ENCODE assay signal across 9 mouse cellular contexts in the genomic region with DNA sequence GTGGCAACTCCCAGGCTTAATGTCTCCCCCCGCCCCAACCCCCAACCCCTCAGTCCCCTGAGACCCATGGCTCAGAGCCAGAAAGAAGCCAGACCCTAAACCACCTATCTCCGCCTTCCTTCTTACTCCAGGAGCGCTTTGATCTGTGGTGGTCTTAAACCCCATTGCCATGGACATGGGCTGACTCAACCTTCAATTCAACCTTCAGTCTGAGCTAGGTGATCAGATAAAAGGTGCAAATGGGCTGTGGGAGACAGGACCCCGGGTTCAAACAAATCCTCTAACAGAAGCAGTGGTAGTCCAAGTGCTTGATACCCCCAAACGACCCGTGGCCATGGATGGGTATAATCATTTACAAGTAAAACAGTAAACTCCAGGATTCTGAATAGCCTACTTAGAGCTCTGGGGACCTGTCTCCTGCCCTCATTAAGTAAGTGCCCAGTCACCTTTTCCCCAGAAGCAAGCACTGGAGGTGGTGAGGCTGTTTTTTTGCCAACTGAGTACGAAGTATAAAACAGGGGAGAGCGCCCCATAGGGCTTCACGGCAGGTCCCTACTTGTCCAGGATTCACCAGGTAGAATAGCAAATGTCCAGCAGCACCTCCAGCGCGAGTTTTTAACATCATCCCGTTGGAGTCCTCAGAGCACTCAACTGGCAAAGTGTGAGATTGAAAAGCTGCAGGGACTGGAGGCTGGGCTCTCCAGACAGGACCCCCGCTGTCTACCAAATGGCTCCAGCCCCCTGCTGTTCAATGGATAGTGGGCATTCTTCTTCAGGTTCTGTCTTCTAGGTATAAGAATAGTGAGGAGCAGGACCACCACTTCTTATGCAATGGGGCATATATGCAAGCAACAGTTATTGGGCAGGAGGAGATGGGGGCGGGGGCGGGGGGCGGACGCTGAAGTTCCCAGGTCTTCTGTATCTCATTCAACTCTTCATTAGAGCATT. TPM values are rescaled to one million over a fixed set of nuclear protein-coding genes. Genes with fewer than 3 reads are reported as not detected.
A peak's percentile ranks its signal among the peaks of the same experiment; 100 is the strongest.
DNase-seq lines count a peak whose midpoint lies in the region; ATAC-seq and TF ChIP-seq lines count a peak whose summit lies in the region.
"Had no signal": no experiment of that assay in that cellular context is flagged by ENCODE, and none has a peak within 500 bp of the region (broad histone marks: within the 10 kb centered on the region; RNA-seq: fewer than 3 reads in every experiment).

No protein-coding gene starts in this region.

- peaks cover 61% of the 10 kb centered on the region for H3K27me3 ChIP-seq in kidney, embryonic 16.5 days (ENCODE audit: insufficient read depth, low read length)
- H3K27me3 ChIP-seq in embryonic facial prominence, embryonic 12.5 days, result 0 out of 2 replicates have a peak, but pooled peaks cover 8% of the 10 kb centered on the region
- no peaks in the 10 kb centered on the region for H3K27me3 ChIP-seq in intestine, embryonic 15.5 days (replicated peaks)
- no peaks in the 10 kb centered on the region for H3K27me3 ChIP-seq in myocyte (ENCODE audit: control insufficient read depth, insufficient read depth, insufficient read length)

- H3K27ac ChIP-seq in kidney, embryonic 16.5 days (ENCODE audit: low read length), result no peak overlapping the region
- H3K27ac ChIP-seq in embryonic facial prominence, embryonic 12.5 days, result no peak overlapping the region
- H3K27ac ChIP-seq in intestine, embryonic 15.5 days, result peak overlapping the region; percentile 76; the same call in 1 of the 2 replicates

- H3K36me3 ChIP-seq in kidney, embryonic 16.5 days (ENCODE audit: insufficient read depth, low read length), result no peaks in the 10 kb centered on the region
- no peaks in the 10 kb centered on the region for H3K36me3 ChIP-seq in embryonic facial prominence, embryonic 12.5 days
- no peaks in the 10 kb centered on the region for H3K36me3 ChIP-seq in intestine, embryonic 15.5 days
- H3K36me3 ChIP-seq in myocyte (ENCODE audit: control insufficient read depth, insufficient read depth), result no peaks in the 10 kb centered on the region

- no peak overlapping the region for H3ac ChIP-seq in myocyte (ENCODE audit: control insufficient read depth, insufficient read length)

- no peak for DNase-seq in kidney, postnatal 36 days
- DNase-seq in urinary bladder, postnatal 14 days (ENCODE audit: low spot score), result no peak
- DNase-seq in adrenal gland, adult 2 months, result no peak
- DNase-seq in testis, postnatal 10 days (ENCODE audit: low spot score), result no peak
- DNase-seq: cerebellum, postnatal 36 days had no signal

- peaks cover 72% of the 10 kb centered on the region for H3K79me2 ChIP-seq in myocyte (ENCODE audit: control insufficient read depth, insufficient read depth)

- H3K9me3 ChIP-seq in kidney, embryonic 16.5 days (ENCODE audit: low read length), result no peaks in the 10 kb centered on the region
- H3K9me3 ChIP-seq in embryonic facial prominence, embryonic 12.5 days, result no peaks in the 10 kb centered on the region
- no peaks in the 10 kb centered on the region for H3K9me3 ChIP-seq in intestine, embryonic 15.5 days

- H3K4me2 ChIP-seq in kidney, embryonic 16.5 days (replicated peaks; ENCODE audit: low read depth, low read length), result peak overlapping the region; percentile 98
- peak overlapping the region; percentile 95 for H3K4me2 ChIP-seq in embryonic facial prominence, embryonic 12.5 days (replicated peaks)
- H3K4me2 ChIP-seq in intestine, embryonic 15.5 days (replicated peaks), result peak overlapping the region; percentile 88
- H3K4me2 ChIP-seq in myocyte (ENCODE audit: low read depth), result peak overlapping the region; percentile 99

- no peak for ATAC-seq in kidney, embryonic 16.5 days (ENCODE audit: low FRiP score, low TSS enrichment)
- ATAC-seq in embryonic facial prominence, embryonic 12.5 days (ENCODE audit: insufficient number of reproducible peaks, insufficient read depth, low FRiP score, low TSS enrichment), result no peak
- ATAC-seq in intestine, embryonic 15.5 days, result no peak

- H3K4me3 ChIP-seq in kidney, embryonic 16.5 days (ENCODE audit: low read length), result peak overlapping the region; percentile 67
- peak overlapping the region; percentile 70 for H3K4me3 ChIP-seq in embryonic facial prominence, embryonic 12.5 days
- peak overlapping the region; percentile 58 for H3K4me3 ChIP-seq in intestine, embryonic 15.5 days (replicated peaks)
- H3K4me3 ChIP-seq in myocyte, result peak overlapping the region; percentile 85

- WGBS in kidney, embryonic 16.5 days, result 11% methylated on average over 17 of the region's 17 CpGs
- WGBS in embryonic facial prominence, embryonic 12.5 days, result 19% methylated on average over 17 of the region's 17 CpGs
- WGBS in intestine, embryonic 15.5 days, result 35% methylated on average over 17 of the region's 17 CpGs

- no peak for TF ChIP-seq POLR2A in myocyte (IDR thresholded peaks at IDR 0.05; ENCODE audit: insufficient read length, low read depth)

- H3K9ac ChIP-seq in kidney, embryonic 16.5 days (replicated peaks; ENCODE audit: low read length), result peak overlapping the region; percentile 72; the same call in 1 of the 2 replicates
- H3K9ac ChIP-seq in embryonic facial prominence, embryonic 12.5 days, result peak overlapping the region; percentile 79
- peak overlapping the region; percentile 75; the same call in 1 of the 2 replicates for H3K9ac ChIP-seq in intestine, embryonic 15.5 days

- peaks cover 47% of the 10 kb centered on the region for H3K4me1 ChIP-seq in kidney, embryonic 16.5 days (ENCODE audit: insufficient read depth, low read length)
- H3K4me1 ChIP-seq in embryonic facial prominence, embryonic 12.5 days, result peaks cover 34% of the 10 kb centered on the region
- H3K4me1 ChIP-seq in intestine, embryonic 15.5 days (replicated peaks), result peaks cover 33% of the 10 kb centered on the region

TF ChIP-seq in myocyte, 11 proteins besides CTCF, POLR2A, EP300 and RAD21:
- TF ChIP-seq CEBPB (IDR thresholded peaks at IDR 0.05; ENCODE audit: insufficient read depth, poor library complexity, severe bottlenecking) (no peak), E2F4 (IDR thresholded peaks at IDR 0.05; ENCODE audit: insufficient read depth) (no peak), MYOG (IDR thresholded peaks at IDR 0.05; ENCODE audit: control insufficient read depth in 1 of 3, insufficient read depth in 1 of 3, insufficient read length in 2 of 3, low read depth in 2 of 3) (no peak), REST (IDR thresholded peaks at IDR 0.05; ENCODE audit: insufficient read depth, insufficient read length) (no peak), SRF (IDR thresholded peaks at IDR 0.05; ENCODE audit: control insufficient read depth, insufficient read length, low read depth) (no peak)
TF ChIP-seq in myocyte: peak in this region for 0.

RNA-seq across cellular contexts. Expression of a gene that starts 5.1 kb away (rescaled TPM):
- polyA plus RNA-seq in kidney, embryonic 16.5 days (2015; fragmentation: Nextera tagmentation; extraction: Ambion mirVana), result 10.2 and 11.2 TPM in 2 replicates
- polyA plus RNA-seq in embryonic facial prominence, embryonic 12.5 days (2016; fragmentation: Nextera tagmentation; extraction: Ambion mirVana), result 45.1 and 46.2 TPM in 2 replicates
- polyA plus RNA-seq in intestine, embryonic 15.5 days (2015; fragmentation: Nextera tagmentation; extraction: Ambion mirVana), result 28.3 and 31.1 TPM in 2 replicates
- polyA plus RNA-seq in myocyte (2012; fragmentation: generic; extraction: Trizol), result 18.3 TPM
- 10 to 100 TPM; 32.1 to 46.3 TPM for total RNA-seq in adrenal gland, adult 2 months (2021)
- 16.4 and 16.6 TPM in 2 replicates for polyA plus RNA-seq in adrenal gland, adult 2 months (2012; rRNA removed)
